Mouse (Mus musculus) C3H10T1/2 (cell line): ENCODE measurements around the gene Dhx15. TPM values are rescaled to one million over a fixed set of nuclear protein-coding genes. Genes with fewer than 3 reads are reported as not detected.

Experiments
- polyA plus RNA-seq, 2 experiments: library from polyadenylated mRNA; unstranded; fragments of >200 nt; fragmentation: generic; extraction: Trizol; gene quantifications; one replicate each; pipeline ENCODE4 v1.2.1; 2012; ENCODE audit warnings: missing spikeins in 2 of 2

The Dhx15 gene
- 10 to 100 TPM in 1 of 2 experiments, 1 to 10 TPM in 1; 3.7 to 31.3 TPM for polyA plus RNA-seq

GRCm38 (mm10) chr5:52190371-52191179 is at the start of gene Dhx15:
Dhx15 (minus strand) TSS chr5:52190514.

Other genes starting within 250 kb of the Dhx15 start
- gene Sod3, start 173.3 kb upstream of the Dhx15 start, polyA plus RNA-seq, result 10 to 100 TPM; 38.0 to 69.0 TPM